Mouse (Mus musculus): ENCODE measurements around the gene Milr1. TPM values are rescaled to one million over a fixed set of nuclear protein-coding genes. Genes with fewer than 3 reads are reported as not detected.
"Not testable (repeated sequence)": the region's sequence is repeated elsewhere in the genome, so short reads cannot be mapped to it uniquely, and the experiment has no call there.

The Milr1 gene
- polyA plus RNA-seq, 1 experiment from 2014 or later, result 1.6 TPM

DNA sequence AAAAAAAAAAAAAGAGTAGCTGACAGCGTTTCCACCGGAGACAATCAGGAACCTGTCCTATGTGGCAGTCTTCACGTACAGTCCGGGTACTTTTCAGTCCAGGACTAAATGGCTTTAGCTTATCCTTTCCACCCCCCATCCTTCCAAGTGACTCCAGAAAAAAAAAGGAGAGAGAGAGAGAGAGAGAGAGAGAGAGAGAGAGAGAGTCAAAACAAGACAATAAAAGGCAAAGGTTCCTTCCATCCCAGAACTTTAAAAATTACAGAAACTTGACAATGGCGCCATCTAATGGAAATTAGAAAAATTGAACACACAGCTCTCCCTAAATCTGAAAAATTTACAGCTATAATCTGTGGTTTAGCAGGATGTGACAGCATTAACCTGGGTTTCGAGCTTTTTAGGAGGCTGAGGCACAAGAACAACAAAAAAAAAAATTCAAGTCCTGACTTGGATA lies 8.6 kb upstream of the Milr1 start:
- H3K4me1 ChIP-seq (ENCODE audit: control insufficient read depth, insufficient read depth, low read length), result no peaks in the 10 kb centered on the region
- H3K27me3 ChIP-seq (replicated peaks; ENCODE audit: control insufficient read depth, insufficient read depth, low read length), result no peaks in the 10 kb centered on the region
- H3K4me2 ChIP-seq (ENCODE audit: low read depth, low read length), result no peak overlapping the region
- no peak overlapping the region for H3K4me3 ChIP-seq (ENCODE audit: low read length)
- H3K9ac ChIP-seq (ENCODE audit: low read depth, low read length), result no peak overlapping the region
- no peak overlapping the region for H3K27ac ChIP-seq (ENCODE audit: low read length)
- ATAC-seq, result no peak
- WGBS, result 38% methylated on average over 6 of the region's 6 CpGs
- 0 out of 2 replicates have a peak, but pooled peaks cover 3% of the 10 kb centered on the region for H3K9me3 ChIP-seq (ENCODE audit: control insufficient read depth, low read length)
- H3K36me3 ChIP-seq (ENCODE audit: control insufficient read depth, insufficient read depth, low read length), result no peaks in the 10 kb centered on the region

DNA sequence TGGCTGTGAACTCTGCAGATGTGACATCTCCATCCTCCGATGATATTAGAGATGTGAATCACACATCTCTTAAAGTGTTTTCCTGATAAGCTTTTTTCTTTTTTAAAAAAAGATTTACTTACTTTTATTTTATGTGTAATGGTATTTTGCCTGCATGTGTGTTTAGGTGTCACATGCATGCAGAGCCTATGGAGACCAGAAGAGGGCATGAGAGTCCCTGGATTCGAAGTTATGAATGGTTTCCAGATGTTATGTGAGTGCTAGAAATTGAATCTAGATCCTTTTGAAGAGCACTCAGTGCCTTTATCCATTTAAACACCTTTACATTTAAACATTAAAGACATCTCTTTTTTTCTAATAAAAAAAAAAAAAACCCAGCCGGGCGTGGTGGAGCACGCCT lies 6.1 kb upstream of the Milr1 start:
- Histone ChIP-seq H3K4me3 (ENCODE audit: low read length) (no peak overlapping the region), H3K27ac (ENCODE audit: low read length) (no peak overlapping the region), H3K36me3 (ENCODE audit: control insufficient read depth, insufficient read depth, low read length) (no peaks in the 10 kb centered on the region), H3K4me2 (ENCODE audit: low read depth, low read length) (no peak overlapping the region), H3K9me3 (ENCODE audit: control insufficient read depth, low read length) (0 out of 2 replicates have a peak, but pooled peaks cover 3% of the 10 kb centered on the region), H3K4me1 (ENCODE audit: control insufficient read depth, insufficient read depth, low read length) (no peaks in the 10 kb centered on the region), H3K9ac (ENCODE audit: low read depth, low read length) (no peak overlapping the region), H3K27me3 (replicated peaks; ENCODE audit: control insufficient read depth, insufficient read depth, low read length) (no peaks in the 10 kb centered on the region)
- ATAC-seq, result no peak
- WGBS, result 91% methylated on average over 5 of the region's 5 CpGs

DNA sequence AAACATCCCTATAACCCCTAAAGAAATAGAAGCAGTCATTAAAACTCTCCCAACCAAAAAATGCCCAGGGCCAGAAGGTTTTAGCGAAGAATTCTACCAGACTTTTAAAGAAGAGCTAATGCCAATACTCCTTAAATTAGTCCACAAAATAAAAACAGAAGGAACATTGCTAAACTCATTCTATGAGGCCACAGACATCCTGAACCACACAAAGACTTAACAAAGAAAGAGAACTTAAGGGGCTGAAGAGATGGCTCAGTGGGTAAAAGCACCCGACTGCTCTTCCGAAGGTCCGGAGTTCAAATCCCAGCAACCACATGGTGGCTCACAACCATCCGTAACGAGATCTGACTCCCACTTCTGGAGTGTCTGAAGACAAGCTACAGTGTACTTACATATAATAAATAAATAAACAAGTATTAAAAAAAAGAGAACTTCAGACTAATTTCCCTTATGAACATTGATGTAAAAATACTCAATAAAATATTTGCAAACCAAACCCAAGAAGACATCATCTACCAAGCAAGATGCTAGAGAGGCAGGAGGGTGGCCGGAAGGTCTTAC lies 1.4 kb upstream of the Milr1 start:
- H3K4me2 ChIP-seq (ENCODE audit: low read depth, low read length); H3K9ac ChIP-seq (ENCODE audit: low read depth, low read length); H3K27ac ChIP-seq (ENCODE audit: low read length); H3K4me1 ChIP-seq (ENCODE audit: control insufficient read depth, insufficient read depth, low read length); H3K4me3 ChIP-seq (ENCODE audit: low read length); H3K9me3 ChIP-seq (ENCODE audit: control insufficient read depth, low read length); H3K27me3 ChIP-seq (replicated peaks; ENCODE audit: control insufficient read depth, insufficient read depth, low read length); ATAC-seq; H3K36me3 ChIP-seq (ENCODE audit: control insufficient read depth, insufficient read depth, low read length): not testable (repeated sequence)
- 93% methylated on average over 7 of the region's 7 CpGs for WGBS

DNA sequence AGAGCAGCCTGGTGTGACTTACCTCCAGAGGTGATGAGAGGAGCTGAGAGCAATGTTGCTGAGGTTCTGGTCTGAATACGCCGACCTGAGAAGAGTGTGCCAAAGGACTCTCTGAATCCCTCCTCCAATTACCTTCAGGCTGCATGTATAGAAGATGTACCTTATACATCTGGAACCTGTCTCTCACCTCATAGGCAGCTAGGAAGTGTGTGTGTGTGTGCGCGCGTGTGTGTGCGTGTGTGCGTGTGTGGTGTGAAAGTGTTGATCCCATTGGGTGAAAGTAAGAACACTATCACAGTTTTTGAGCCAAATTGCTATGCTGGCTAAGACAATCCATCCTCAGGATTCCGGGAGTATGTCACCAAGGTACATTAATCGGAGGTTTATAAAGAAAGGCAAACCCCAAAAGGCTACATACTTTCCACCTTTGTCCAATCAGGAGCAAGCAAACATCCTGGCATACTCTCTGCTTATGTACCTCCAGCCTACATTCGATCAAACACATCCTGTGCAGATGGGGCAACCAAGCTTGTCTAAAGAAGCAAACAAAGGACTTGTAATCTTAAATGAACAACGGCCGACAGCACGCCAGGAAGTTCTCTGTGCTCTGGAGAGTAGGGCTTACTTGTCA lies 790 bp upstream of the Milr1 start, which contains the start of gene Pecam1:
Pecam1 (minus strand) TSS at position 508 of the 631 bp plus-strand sequence.
- Histone ChIP-seq H3K9me3 (ENCODE audit: control insufficient read depth, low read length) (0 out of 2 replicates have a peak, but pooled peaks cover 3% of the 10 kb centered on the region), H3K4me1 (ENCODE audit: control insufficient read depth, insufficient read depth, low read length) (no peaks in the 10 kb centered on the region), H3K36me3 (ENCODE audit: control insufficient read depth, insufficient read depth, low read length) (no peaks in the 10 kb centered on the region), H3K27me3 (replicated peaks; ENCODE audit: control insufficient read depth, insufficient read depth, low read length) (no peaks in the 10 kb centered on the region), H3K27ac (ENCODE audit: low read length) (no peak within 1 kb of the TSS), H3K9ac (ENCODE audit: low read depth, low read length) (no peak within 1 kb of the TSS), H3K4me2 (ENCODE audit: low read depth, low read length) (no peak within 1 kb of the TSS), H3K4me3 (ENCODE audit: low read length) (no peak within 1 kb of the TSS)
- no peak for ATAC-seq
- 73% methylated on average over 13 of the region's 13 CpGs for WGBS

DNA sequence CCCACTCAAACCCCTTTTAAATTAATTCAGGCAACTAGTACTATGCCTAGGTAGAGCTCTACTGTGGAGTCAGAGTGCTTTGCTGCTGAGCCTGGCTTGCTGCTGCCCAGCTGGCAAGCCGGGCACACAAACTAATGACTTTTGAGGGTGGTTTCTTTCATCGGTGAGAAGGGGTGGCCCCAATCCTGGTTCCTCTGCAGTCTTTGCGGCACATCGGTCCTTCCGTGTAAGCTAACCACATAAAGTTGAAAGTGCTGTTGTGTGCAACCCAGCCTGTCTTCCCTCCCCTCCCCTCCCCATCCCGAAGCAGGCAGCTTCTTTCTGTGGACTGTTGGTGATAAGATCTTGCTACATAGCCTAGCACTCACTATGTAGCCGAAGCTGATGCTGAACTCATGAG lies 1.1 kb downstream of the Milr1 start:
- 0 out of 2 replicates have a peak, but pooled peaks cover 2% of the 10 kb centered on the region for H3K9me3 ChIP-seq (ENCODE audit: control insufficient read depth, low read length)
- H3K9ac ChIP-seq (ENCODE audit: low read depth, low read length), result no peak overlapping the region
- H3K27me3 ChIP-seq (replicated peaks; ENCODE audit: control insufficient read depth, insufficient read depth, low read length), result no peaks in the 10 kb centered on the region
- H3K4me2 ChIP-seq (ENCODE audit: low read depth, low read length), result no peak overlapping the region
- WGBS, result 68% methylated on average over 7 of the region's 7 CpGs
- no peaks in the 10 kb centered on the region for H3K4me1 ChIP-seq (ENCODE audit: control insufficient read depth, insufficient read depth, low read length)
- no peaks in the 10 kb centered on the region for H3K36me3 ChIP-seq (ENCODE audit: control insufficient read depth, insufficient read depth, low read length)
- no peak overlapping the region for H3K27ac ChIP-seq (ENCODE audit: low read length)
- no peak for ATAC-seq
- no peak overlapping the region for H3K4me3 ChIP-seq (ENCODE audit: low read length)

DNA sequence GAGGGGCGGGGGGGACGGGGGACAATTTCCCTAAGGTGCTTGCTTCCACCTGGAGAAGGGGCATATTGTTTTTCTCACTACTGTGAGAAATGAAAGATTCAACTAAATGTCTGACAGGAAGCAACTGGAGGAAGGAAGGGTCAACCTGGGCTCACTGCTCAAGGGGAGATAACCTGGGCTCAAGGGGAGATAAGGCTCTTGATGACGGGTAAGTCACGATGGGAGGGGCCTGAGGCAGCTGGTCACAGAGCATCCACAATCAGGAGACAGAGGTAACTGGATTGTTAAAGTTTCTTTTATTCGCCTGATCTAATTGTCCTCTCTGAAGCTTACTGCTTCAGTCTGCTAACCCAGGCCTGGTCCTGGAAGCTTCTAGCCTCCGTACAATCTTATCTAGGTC lies 2.3 kb downstream of the Milr1 start:
- ATAC-seq, result no peak
- 68% methylated on average over 6 of the region's 6 CpGs for WGBS

DNA sequence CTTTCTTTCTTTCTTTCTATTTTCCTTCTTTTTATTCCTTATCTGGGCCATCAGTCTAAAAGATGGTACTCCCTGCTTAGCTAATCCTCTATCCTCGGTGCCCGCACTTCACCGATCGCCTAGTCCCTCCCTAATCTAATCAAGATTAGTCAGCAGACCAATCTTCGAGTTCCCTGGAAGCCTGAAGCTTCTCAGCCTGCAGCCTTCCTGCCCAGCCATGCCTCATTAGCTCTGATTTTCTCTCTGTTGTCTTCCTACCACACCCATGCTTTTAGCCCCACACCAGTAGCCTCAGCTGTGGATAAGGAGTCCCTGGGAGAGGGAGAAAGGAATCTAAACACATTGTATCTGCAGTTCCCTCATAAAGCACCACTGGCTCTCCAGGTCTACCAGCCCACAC lies 4.6 kb downstream of the Milr1 start:
- H3K27me3 ChIP-seq (replicated peaks; ENCODE audit: control insufficient read depth, insufficient read depth, low read length), result no peaks in the 10 kb centered on the region
- no peak for ATAC-seq
- WGBS, result 45% methylated on average over 5 of the region's 5 CpGs
- H3K4me2 ChIP-seq (ENCODE audit: low read depth, low read length), result no peak overlapping the region
- H3K27ac ChIP-seq (ENCODE audit: low read length), result no peak overlapping the region
- H3K4me1 ChIP-seq (ENCODE audit: control insufficient read depth, insufficient read depth, low read length), result no peaks in the 10 kb centered on the region
- no peak overlapping the region for H3K9ac ChIP-seq (ENCODE audit: low read depth, low read length)
- no peak overlapping the region for H3K4me3 ChIP-seq (ENCODE audit: low read length)
- H3K9me3 ChIP-seq (ENCODE audit: control insufficient read depth, low read length), result no peaks in the 10 kb centered on the region
- H3K36me3 ChIP-seq (ENCODE audit: control insufficient read depth, insufficient read depth, low read length), result no peaks in the 10 kb centered on the region

More for the DNA sequence above, 2.3 kb downstream of the Milr1 start:
- Histone ChIP-seq H3K27me3 (replicated peaks; ENCODE audit: control insufficient read depth, insufficient read depth, low read length) (no peaks in the 10 kb centered on the region), H3K9me3 (ENCODE audit: control insufficient read depth, low read length) (no peaks in the 10 kb centered on the region), H3K4me1 (ENCODE audit: control insufficient read depth, insufficient read depth, low read length) (no peaks in the 10 kb centered on the region), H3K36me3 (ENCODE audit: control insufficient read depth, insufficient read depth, low read length) (no peaks in the 10 kb centered on the region), H3K9ac (ENCODE audit: low read depth, low read length) (no peak overlapping the region), H3K4me2 (ENCODE audit: low read depth, low read length) (no peak overlapping the region), H3K27ac (ENCODE audit: low read length) (no peak overlapping the region), H3K4me3 (ENCODE audit: low read length) (no peak overlapping the region)

DNA sequence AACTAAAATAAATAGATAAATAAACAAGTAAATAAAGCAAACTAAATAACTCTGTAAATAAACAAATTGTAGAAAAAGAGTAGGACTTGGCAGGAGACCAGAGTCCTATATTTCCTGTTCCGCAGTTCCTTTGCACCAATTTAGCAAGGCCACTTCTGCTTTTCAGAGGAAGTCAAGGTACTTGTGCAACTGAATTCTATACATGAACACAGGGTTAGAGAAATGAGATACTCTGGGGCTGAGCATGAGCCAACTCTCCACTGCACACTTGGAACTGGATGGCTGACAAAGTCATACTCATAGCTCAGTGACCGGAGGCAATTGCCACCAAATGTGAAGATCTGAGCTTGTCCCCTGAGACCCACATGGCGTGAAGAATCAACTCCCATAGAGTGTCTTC lies 8.0 kb downstream of the Milr1 start:
- Histone ChIP-seq H3K27ac (ENCODE audit: low read length) (no peak overlapping the region), H3K4me3 (ENCODE audit: low read length) (no peak overlapping the region), H3K36me3 (ENCODE audit: control insufficient read depth, insufficient read depth, low read length) (no peaks in the 10 kb centered on the region), H3K4me2 (ENCODE audit: low read depth, low read length) (no peak overlapping the region), H3K27me3 (replicated peaks; ENCODE audit: control insufficient read depth, insufficient read depth, low read length) (no peaks in the 10 kb centered on the region), H3K9ac (ENCODE audit: low read depth, low read length) (no peak overlapping the region), H3K9me3 (ENCODE audit: control insufficient read depth, low read length) (no peaks in the 10 kb centered on the region), H3K4me1 (ENCODE audit: control insufficient read depth, insufficient read depth, low read length) (peaks cover 11% of the 10 kb centered on the region)
- no peak for ATAC-seq
- 90% methylated on average over 3 of the region's 3 CpGs for WGBS

DNA sequence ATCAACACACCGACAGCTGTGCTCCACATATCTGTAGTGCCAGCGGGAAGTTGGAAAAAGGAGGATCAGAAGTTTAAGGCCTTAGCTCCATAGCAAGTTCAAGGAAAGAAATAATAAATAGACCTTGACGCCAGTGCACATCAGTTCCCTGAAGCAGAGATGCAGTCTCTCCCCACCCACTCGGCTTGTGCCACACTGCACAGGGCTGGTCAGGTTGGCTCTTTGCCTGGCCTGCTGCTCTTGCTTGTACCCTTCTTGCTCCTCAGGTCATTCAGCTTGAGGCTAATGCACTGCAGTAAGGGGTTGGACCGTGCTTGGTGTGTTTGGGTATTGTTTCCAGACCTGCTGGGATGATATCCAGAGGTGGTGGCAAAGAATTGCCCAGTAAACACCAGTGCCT lies 9.5 kb downstream of the Milr1 start:
- Histone ChIP-seq H3K36me3 (ENCODE audit: control insufficient read depth, insufficient read depth, low read length) (no peaks in the 10 kb centered on the region), H3K27ac (ENCODE audit: low read length) (no peak overlapping the region), H3K4me2 (ENCODE audit: low read depth, low read length) (no peak overlapping the region), H3K4me1 (ENCODE audit: control insufficient read depth, insufficient read depth, low read length) (peaks cover 11% of the 10 kb centered on the region), H3K4me3 (ENCODE audit: low read length) (no peak overlapping the region), H3K9ac (ENCODE audit: low read depth, low read length) (no peak overlapping the region), H3K9me3 (ENCODE audit: control insufficient read depth, low read length) (no peaks in the 10 kb centered on the region), H3K27me3 (replicated peaks; ENCODE audit: control insufficient read depth, insufficient read depth, low read length) (no peaks in the 10 kb centered on the region)
- 88% methylated on average over 5 of the region's 5 CpGs for WGBS
- ATAC-seq, result no peak

Data from intestine, embryonic 16.5 days (tissue).